Mouse (Mus musculus): ENCODE data around the gene Ntmt1.
A peak's percentile ranks its signal among the peaks of the same experiment; 100 is the strongest.

DNA sequence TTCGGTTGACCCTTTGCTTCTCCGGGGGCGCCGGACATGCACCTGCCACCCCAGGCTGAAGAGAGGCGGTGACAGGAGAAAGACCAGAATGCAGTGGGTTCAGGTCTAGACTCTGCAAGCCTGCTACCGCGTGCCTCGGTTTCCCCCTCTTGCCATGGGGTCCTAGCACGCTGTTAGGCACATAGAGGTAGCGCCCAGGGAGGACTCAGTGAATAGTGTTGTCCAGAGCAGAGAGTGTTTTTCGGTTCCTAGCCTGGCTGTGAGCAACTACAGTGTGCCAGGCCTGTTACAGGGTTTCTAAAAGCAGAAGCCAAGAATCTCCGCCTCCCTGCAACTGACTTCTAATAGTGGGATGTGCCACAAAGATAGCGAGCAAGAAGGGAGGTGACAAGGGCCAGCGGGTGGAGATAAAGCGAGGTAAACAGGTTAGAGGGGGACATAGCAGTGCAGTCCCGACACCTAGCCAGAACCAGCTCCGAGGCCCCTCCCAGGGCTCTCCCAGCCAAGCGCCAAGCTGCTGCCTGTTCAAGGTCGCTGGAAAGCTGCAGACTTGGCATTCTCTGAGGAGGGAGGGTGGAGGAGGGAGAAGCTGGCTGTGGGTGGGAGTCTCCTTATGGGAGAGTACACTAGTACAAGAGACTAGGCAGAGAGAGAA, 35.7 kb upstream of the Ntmt1 start:
- no peak for TF ChIP-seq POLR2A (IDR thresholded peaks at IDR 0.05; ENCODE audit: insufficient read length, low read depth)
- peak in 2 of 3 experiments; percentile 51 to 86 for TF ChIP-seq MYOD1 (IDR thresholded peaks at IDR 0.05; ENCODE audit: control insufficient read depth in 1 of 3, insufficient read length in 2 of 3, low read depth in 2 of 3)
- TF ChIP-seq MYOG (IDR thresholded peaks at IDR 0.05; ENCODE audit: control insufficient read depth in 1 of 3, insufficient read depth in 1 of 3, insufficient read length in 2 of 3, low read depth in 2 of 3) = peak in 1 of 3 experiments; percentile 24
- no peak for TF ChIP-seq TCF12 (IDR thresholded peaks at IDR 0.05; ENCODE audit: insufficient read depth, poor library complexity, severe bottlenecking)
